Mouse (Mus musculus) liver, embryonic 14.5 days (tissue): ENCODE measurements around the gene Rmnd5b. TPM values are rescaled to one million over a fixed set of nuclear protein-coding genes. Genes with fewer than 3 reads are reported as not detected.
"Not testable (repeated sequence)": the region's sequence is repeated elsewhere in the genome, so short reads cannot be mapped to it uniquely, and the experiment has no call there.

Experiments used
- ATAC-seq: fragments of 200-750 bp; cut with Nextera tagmentation; 2 replicates; pipeline ENCODE4 v1.8.0; 2017; ENCODE audit warnings: moderate number of reproducible peaks, mild to moderate bottlenecking, moderate library complexity; ENCODE audit not compliant: insufficient read depth
- DNase-seq, 3 experiments: peaks; one replicate each; pipeline ENCODE4 v3.0.0-alpha.2; 2012 to 2013; ENCODE audit warnings: low read depth in 3 of 3, low spot score in 3 of 3
- H3K27ac ChIP-seq: fragments of 300-500 bp; sonication (generic); 2 replicates; pipeline ENCODE4 v1.5.1; 2014; ENCODE audit warnings: moderate library complexity, mild to moderate bottlenecking, control low read depth, inconsistent platforms
- H3K27me3 ChIP-seq: fragments of 300-500 bp; sonication (generic); 2 replicates; pipeline ENCODE4 v1.6.1; 2014; ENCODE audit warnings: mild to moderate bottlenecking, low read length, moderate library complexity; ENCODE audit not compliant: control insufficient read depth, insufficient read depth
- H3K36me3 ChIP-seq: fragments of 300-500 bp; sonication (generic); replicated peaks from 2 replicates; pipeline ENCODE4 v1.6.1; 2014; ENCODE audit warnings: low read depth; ENCODE audit not compliant: control insufficient read depth, insufficient read depth
- H3K4me1 ChIP-seq, 2 experiments: fragments of 200-500 bp in 1 of 2; fragments of 300-500 bp in 1 of 2; sonication (generic) in 1 of 2; replicated peaks; 2 replicates each; pipeline ENCODE4 v1.6.1; 2012 to 2014; ENCODE audit warnings: antibody characterized with exemption in 1 of 2, inconsistent platforms in 1 of 2, low read length in 1 of 2; ENCODE audit not compliant: control insufficient read depth in 2 of 2, insufficient read depth in 2 of 2
- H3K4me2 ChIP-seq: fragments of 300-500 bp; sonication (generic); 2 replicates; pipeline ENCODE4 v1.6.1; 2014; ENCODE audit warnings: low read depth, mild to moderate bottlenecking, control low read depth, moderate library complexity
- H3K4me3 ChIP-seq, 2 experiments: fragments of 200-500 bp in 1 of 2; fragments of 300-500 bp in 1 of 2; sonication (generic) in 1 of 2; 2 replicates each; pipeline ENCODE4 v1.5.1; 2012 to 2014; ENCODE audit warnings: low read depth in 2 of 2, low read length in 2 of 2, mild to moderate bottlenecking in 2 of 2, control low read depth in 1 of 2, inconsistent platforms in 1 of 2, moderate library complexity in 1 of 2; ENCODE audit not compliant: insufficient read depth in 1 of 2
- H3K9ac ChIP-seq: fragments of 300-500 bp; sonication (generic); replicated peaks from 2 replicates; pipeline ENCODE4 v1.6.1; 2014; ENCODE audit warnings: mild to moderate bottlenecking, control low read depth, moderate library complexity
- H3K9me3 ChIP-seq: fragments of 300-500 bp; sonication (generic); 2 replicates; pipeline ENCODE4 v1.6.1; 2016; ENCODE audit warnings: low read length, mixed read lengths; ENCODE audit not compliant: control insufficient read depth
- CTCF ChIP-seq: IDR thresholded peaks from 2 replicates; pipeline ENCODE4 v1.5.1; 2016; ENCODE audit warnings: antibody characterized with exemption, low read depth, control low read depth
- EP300 ChIP-seq: IDR thresholded peaks from 2 replicates; pipeline ENCODE4 v1.6.1; 2016; ENCODE audit warnings: antibody characterized with exemption, low read depth
- WGBS: fragments of 180-500 bp; shearing (Covaris S2); extraction: QIAGEN DNeasy Blood & Tissue Kit; methylation state at CpG from one replicate; pipeline ENCODE4 v1.1.7; 2014; ENCODE audit not compliant: insufficient replicate concordance; 5-methylcytosine and 5-hydroxymethylcytosine counted together
- polyA plus RNA-seq, 2 experiments: library from polyadenylated mRNA; depleted of rRNA in 1 of 2; stranded (reverse) in 1 of 2; unstranded in 1 of 2; fragments of >200 nt; fragmentation: Nextera tagmentation in 1 of 2; extraction: Ambion mirVana in 1 of 2; gene quantifications; 2 replicates each; pipeline versions ENCODE4 v1.2.1 to v1.2.3; 2012 to 2014

The Rmnd5b gene
- polyA plus RNA-seq, 2 experiments: 15.2 to 19.0 TPM

DNA sequence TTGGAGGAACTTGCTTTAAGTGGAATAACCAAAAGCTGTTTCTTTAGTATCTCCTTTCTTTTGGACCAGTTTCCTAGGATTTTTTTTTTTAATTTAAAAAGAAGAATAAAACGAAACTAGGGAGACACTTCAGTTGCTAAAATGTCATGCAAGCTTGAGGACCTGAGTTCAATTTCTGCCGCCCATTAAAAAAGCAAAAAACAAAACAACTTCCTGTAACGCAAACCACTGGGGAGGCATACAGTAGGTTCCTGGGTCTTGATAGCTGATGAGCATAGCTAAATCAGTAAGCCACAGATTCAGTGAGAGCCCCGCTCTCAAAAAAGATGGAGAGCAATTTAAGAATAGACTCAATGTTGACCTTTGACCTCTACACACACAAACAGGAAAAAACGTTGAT is 2.8 kb upstream of the Rmnd5b start:
- Histone ChIP-seq H3K36me3 (no peaks in the 10 kb centered on the region), H3K4me3 (peak overlapping the region in 1 of 2 experiments; percentile 5; a peak in 1 of 4 replicates), H3K4me1 (peaks cover 0 to 21% of the 10 kb centered on the region in 2 experiments; a peak in 3 of 4 replicates), H3K27me3 (no peaks in the 10 kb centered on the region), H3K9me3 (no peaks in the 10 kb centered on the region), H3K4me2 (peak overlapping the region; percentile 53), H3K27ac (no peak overlapping the region), H3K9ac (no peak overlapping the region)
- 49% methylated on average over 5 of the region's 5 CpGs for WGBS
- ATAC-seq (no peak), DNase-seq (no peak)
- TF ChIP-seq EP300 (no peak), CTCF (no peak)

DNA sequence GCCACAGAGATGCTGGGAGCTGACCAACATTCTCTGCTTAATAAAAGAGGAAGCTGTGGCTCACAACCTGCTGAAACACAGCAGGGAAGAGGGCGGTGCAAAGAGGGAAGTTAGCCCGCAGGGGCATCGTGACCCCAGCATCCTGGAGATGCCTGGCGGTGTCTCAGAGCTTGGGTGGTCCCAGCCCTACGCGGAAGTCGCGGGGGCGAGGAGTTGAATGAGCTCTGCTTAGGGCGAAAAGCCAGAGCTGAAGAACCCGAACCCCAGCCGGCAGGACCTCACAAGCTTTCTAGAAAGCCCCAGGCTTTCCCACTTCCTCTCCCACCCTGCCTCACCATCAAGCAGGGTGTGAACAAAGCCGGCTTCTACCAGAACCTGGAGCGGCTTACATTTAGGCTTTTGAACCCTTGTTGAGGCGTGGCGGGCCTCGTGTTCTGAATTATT is 2.3 kb upstream of the Rmnd5b start:
- H3K36me3 ChIP-seq: no peaks in the 10 kb centered on the region
- H3K9ac ChIP-seq: peak overlapping the region; percentile 32
- peaks cover 0 to 21% of the 10 kb centered on the region in 2 experiments; a peak in 3 of 4 replicates for H3K4me1 ChIP-seq
- TF ChIP-seq EP300: no peak
- TF ChIP-seq CTCF: no peak
- H3K4me3 ChIP-seq: peak overlapping the region; percentile 5 to 16; a peak in 3 of 4 replicates
- WGBS: 5% methylated on average over 17 of the region's 17 CpGs
- DNase-seq (no peak), ATAC-seq (no peak)
- no peak overlapping the region for H3K27ac ChIP-seq
- H3K27me3 ChIP-seq: no peaks in the 10 kb centered on the region
- peak overlapping the region; percentile 53 for H3K4me2 ChIP-seq
- no peaks in the 10 kb centered on the region for H3K9me3 ChIP-seq

DNA sequence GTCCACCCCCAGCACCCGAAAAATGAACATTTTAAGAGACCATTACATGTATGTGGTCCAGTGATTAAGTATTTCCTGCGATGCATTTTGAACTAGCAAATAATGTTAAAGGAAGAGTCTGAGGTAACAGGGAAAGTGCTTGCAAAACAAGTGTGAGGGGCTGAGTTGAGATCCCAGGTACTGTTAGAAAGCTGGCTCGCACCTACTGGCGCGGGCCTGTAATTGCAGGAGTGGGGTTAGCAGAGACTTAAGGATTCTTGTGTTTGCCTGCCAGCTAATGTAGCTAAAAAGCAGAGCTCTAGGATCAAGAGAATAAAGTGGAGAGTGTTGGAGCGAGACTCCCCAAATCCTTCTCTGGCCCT is 608 bp upstream of the Rmnd5b start:
- peak overlapping the region; percentile 83 for H3K27ac ChIP-seq
- H3K9ac ChIP-seq: peak overlapping the region; percentile 88
- peak overlapping the region; percentile 78 to 80 for H3K4me3 ChIP-seq
- no peaks in the 10 kb centered on the region for H3K27me3 ChIP-seq
- H3K9me3 ChIP-seq: no peaks in the 10 kb centered on the region
- peak overlapping the region; percentile 92 for H3K4me2 ChIP-seq
- WGBS: 3% methylated on average over 6 of the region's 6 CpGs
- peaks cover 0 to 21% of the 10 kb centered on the region in 2 experiments; a peak in 3 of 4 replicates for H3K4me1 ChIP-seq
- H3K36me3 ChIP-seq: no peaks in the 10 kb centered on the region
- no peak for TF ChIP-seq EP300
- TF ChIP-seq CTCF: peak; percentile 89
- peak; percentile 62 to 71 (median 64) for DNase-seq
- peak; percentile 53; the same call in 1 of the 2 replicates for ATAC-seq

DNA sequence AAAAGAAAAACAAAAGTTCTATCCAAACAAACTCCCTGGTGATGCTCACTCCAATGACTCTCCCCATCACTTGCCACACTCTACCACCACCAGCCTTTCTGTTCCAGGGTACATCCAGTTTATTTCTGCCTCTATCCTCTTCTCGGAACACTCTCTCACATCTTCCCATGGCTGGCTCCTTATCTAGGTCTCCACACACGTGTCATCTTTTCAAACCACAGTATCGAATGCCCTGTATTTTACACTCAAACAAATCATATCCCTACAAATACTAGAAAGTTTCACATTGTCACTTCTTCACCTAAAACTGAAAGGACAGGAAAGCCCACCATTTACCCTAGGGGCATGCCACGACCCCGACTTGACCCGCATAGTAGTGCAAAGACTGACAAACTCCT is 570 bp downstream of the Rmnd5b start:
- no peak for DNase-seq
- ATAC-seq: 0 out of 2 replicates have a peak, but pooled peaks have one; percentile 27
- Histone ChIP-seq H3K27me3 (no peaks in the 10 kb centered on the region), H3K9me3 (no peaks in the 10 kb centered on the region), H3K4me1 (peaks cover 0 to 21% of the 10 kb centered on the region in 2 experiments; a peak in 3 of 4 replicates), H3K36me3 (no peaks in the 10 kb centered on the region), H3K27ac (peak overlapping the region; percentile 83), H3K9ac (peak overlapping the region; percentile 88), H3K4me3 (peak overlapping the region; percentile 78 to 80), H3K4me2 (peak overlapping the region; percentile 92)
- TF ChIP-seq EP300 (no peak), CTCF (no peak)
- WGBS: 2% methylated on average over 6 of the region's 6 CpGs

DNA sequence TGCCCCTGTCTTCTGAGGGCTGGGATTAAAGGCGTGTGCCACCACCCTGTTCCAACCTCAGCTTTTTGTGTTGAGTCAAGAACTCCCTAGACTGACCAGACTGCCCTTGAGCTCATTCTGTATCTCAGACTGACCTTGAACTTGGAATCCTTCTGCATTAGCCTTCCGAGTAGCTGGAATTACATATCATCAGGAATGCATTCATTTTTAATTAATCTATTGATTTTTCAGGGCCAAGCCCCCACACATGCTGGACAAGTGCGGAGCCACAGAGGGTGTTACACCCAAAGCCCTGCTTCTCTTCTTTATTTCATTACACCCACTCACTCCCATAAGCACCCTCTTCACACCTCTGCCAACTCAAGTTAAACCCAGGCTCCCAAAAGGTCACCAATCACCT is 2.0 kb downstream of the Rmnd5b start:
- H3K4me1 ChIP-seq: peaks cover 0 to 21% of the 10 kb centered on the region in 2 experiments; a peak in 3 of 4 replicates
- WGBS: 79% methylated on average over 3 of the region's 3 CpGs
- H3K4me3 ChIP-seq: no peak overlapping the region
- TF ChIP-seq EP300 (no peak), CTCF (no peak)
- H3K27me3 ChIP-seq: no peaks in the 10 kb centered on the region
- DNase-seq: no peak
- no peak overlapping the region for H3K27ac ChIP-seq
- no peaks in the 10 kb centered on the region for H3K9me3 ChIP-seq
- no peak overlapping the region for H3K9ac ChIP-seq
- H3K4me2 ChIP-seq: no peak overlapping the region
- no peak for ATAC-seq
- peaks cover 7% of the 10 kb centered on the region; the same call in 1 of the 2 replicates for H3K36me3 ChIP-seq

DNA sequence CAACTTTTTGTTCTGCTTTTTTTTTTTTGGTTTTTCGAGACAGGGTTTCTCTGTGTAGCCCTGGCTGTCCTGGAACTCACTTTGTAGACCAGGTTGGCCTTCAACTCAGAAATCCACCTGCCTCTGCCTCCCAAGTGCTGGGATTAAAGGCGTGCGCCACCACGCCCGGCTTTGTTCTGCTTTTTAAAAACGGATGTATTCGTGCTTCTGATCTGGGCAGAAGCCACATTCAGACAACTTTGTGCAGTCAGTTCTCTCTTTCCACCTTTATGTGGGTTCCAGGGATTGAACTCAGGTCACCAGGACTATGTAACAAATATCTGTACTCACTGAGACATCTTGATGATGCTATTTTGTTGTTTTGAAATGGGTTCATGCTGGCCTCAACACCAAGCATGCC is 2.5 kb downstream of the Rmnd5b start:
- H3K27me3 ChIP-seq, H3K4me2 ChIP-seq, H3K27ac ChIP-seq, H3K4me3 ChIP-seq, H3K9ac ChIP-seq, H3K9me3 ChIP-seq, ATAC-seq, H3K36me3 ChIP-seq, DNase-seq: not testable (repeated sequence)
- WGBS: 66% methylated on average over 7 of the region's 7 CpGs
- peaks cover 0 to 19% of the 10 kb centered on the region in 2 experiments; a peak in 3 of 4 replicates for H3K4me1 ChIP-seq
